Mouse (Mus musculus) layer of hippocampus, postnatal 10 days (tissue): ENCODE data around the gene Card14. TPM values are rescaled to one million over a fixed set of nuclear protein-coding genes. Genes with fewer than 3 reads are reported as not detected.
A peak's percentile ranks its signal among the peaks of the same experiment; 100 is the strongest.

ENCODE experiments used
- DNase-seq, 2 experiments: peaks; one replicate each; pipeline ENCODE4 v3.0.0; 2021; ENCODE audit warnings: low spot score in 2 of 2
- total RNA-seq, 2 experiments: library from RNA; stranded (reverse); gene quantifications; 2 replicates each; pipeline ENCODE4 v1.2.3; 2021

Card14 gene
- total RNA-seq, 2 experiments from 2014 or later, result 0.25 to 0.38 TPM

DNA sequence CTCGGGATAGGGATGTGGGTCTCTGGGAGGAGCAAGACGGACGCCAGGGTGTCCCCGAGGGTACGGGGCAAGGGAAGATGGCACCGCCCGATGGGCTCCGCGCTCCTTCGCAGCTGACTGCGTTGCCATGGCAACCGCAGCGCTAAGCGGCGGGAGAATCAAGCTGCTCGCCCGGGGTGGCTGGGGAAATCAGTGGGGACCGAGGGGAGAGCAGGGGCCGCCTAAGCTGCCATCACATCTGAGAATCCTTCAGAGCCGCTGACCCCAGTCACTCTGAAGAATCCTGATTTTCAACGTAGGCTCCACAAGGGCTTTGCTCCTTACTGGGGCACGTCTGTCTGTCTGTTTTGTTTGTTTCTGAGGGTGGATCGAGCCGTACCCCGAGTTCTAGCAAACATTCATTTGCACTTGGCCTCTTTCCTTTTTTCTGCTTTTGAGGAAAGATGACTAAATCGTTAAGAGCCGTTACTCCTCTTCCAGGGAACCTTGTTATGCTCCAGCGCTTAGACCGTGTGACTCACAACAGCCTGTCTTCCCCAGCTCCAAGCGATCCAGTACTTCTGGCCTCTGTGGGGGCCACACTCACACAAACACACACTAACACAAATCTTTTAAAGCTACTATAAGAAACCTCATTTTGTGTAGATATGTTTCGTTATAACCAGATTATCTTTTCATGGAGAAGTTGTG, 7.2 kb upstream of the Card14 start:
- DNase-seq, result no peak

DNA sequence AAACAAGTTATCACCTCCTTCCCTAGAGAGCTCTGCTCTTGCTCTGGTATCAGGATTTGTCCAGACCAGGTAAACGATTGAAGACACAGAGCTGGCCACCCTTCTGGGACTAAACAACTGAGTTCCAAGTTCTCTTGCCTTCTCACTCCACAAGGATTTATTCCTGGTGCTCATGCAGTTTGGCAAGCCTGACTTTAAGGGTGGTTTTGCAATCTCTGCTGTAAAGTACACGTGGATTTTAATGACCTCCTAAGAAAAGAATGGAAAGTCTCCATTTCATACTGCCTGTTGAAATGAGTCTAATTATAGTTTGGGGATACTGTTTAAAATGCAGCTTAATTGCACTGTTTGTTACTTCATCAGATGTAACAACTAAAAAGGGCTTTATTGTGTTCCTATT, 6.6 kb upstream of the Card14 start:
- no peak for DNase-seq

DNA sequence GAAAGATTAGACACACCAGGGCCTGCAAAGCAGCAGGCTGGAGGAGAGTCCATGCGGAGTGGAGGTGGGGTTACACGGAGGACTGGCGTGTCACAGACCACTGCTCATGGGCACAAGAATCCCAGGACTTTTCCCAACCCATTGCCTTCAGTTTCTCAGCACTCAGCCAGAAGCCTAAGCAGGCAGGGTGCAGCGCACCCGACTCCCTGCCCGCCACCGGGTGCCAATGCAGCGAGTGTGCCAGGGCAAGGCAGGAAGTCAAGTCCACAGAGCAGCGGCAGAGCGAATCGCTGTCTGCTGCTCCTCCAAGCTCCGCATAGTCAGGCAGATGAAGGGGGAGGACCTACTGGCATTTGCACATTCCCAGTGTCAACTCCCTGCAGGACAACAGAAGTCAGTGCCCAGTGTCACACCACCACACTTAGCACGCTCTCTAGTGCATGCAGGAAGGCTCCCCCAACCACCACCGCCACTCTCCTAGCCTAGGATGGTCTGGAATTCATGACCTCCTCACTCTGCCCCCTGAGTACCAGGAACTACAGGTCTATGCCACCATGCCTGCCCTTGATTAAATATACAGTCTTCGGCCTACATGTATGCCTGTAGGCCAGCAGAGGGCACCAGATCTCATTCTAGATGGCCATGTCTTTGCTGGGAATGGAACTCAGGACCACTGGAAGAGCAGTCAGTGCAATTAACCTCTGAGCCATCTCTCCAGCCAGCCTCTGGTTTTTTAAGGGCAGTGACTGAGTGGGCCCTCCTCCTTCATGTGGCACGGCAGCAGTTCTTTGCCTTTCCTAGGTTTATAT, 2.5 kb upstream of the Card14 start:
- peak; percentile 49 to 57 for DNase-seq

- no peak for DNase-seq
These were observed 558 bp upstream of the Card14 start for GRCm38 (mm10) chr11:119306762-119307657.

DNA sequence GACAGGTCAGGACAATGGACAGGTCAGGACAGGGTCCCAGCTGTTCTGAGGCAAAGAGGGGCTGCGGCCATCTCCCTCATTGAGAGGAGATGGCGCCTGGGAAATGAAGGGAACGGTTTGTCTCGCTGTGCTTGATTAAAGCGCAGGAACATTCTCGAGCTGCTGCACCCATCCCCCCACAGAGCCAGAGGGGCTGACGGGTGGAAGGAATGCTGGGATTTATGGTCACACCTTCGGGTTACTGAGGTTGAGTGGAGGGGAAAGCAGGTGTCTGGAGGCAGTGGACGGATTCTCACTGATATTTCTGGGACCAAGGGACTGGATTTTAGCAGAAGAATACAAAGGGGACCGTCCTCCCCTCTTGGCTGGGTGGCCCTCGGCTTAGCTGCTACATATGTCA, 348 bp downstream of the Card14 start:
- DNase-seq, result no peak

- DNase-seq, result no peak
These were observed 3.1 kb downstream of the Card14 start for GRCm38 (mm10) chr11:119310621-119311020.

DNA sequence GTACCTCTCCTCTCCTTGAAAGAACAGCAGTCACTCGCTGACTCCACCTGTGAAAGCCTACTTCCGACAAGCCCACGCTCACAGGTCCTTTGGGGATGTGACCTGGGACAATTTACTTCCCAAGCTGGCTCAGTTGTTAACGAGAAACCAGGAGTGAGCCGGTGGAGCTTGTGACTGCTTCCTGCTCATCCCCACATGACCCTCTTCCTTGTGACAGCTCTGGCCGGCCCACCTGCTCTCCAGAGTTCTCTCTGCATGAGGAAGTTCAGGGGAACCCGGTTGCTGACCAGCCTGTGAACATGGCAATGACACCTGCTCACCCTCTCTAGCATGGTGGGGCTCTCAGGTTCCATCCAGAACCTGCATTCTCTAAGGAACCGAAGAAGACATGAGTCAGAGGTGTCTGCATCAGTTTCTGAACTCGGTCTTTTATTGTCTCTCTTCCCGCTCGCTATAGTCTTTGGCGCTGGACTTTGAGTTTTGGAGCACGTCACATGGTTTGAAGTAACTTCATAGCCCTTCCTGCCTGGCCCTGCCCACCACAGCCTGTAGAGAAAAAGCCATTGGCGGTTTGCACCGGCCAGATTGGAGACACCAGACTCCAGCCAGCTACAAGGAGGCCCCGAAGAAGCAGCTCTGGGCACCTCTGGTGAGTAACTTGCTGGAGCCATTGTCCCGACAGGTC, 6.8 kb downstream of the Card14 start:
- DNase-seq, result no peak

DNA sequence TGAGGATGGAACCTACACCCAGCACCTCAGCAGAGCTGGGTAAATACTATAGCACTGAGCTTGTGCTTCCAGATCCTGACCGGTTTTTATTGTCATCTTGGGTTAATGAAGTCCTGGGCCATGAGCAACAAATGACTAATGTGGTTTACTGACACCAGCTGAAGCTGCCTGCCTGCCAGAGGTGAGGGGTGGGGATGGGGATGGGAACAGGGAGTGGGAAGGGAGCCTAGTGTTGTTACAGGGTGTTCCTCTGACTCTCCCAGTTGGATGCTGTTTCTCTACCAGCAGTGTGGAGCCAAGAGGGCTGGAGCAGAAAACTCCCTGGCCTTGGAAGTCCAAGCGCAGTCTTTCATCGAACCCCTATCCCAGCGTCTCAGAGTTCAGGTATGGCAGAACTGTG, 9.2 kb downstream of the Card14 start:
- no peak for DNase-seq

- DNase-seq, result no peak
These were observed 15.0 kb downstream of the Card14 start for GRCm38 (mm10) chr11:119322521-119322920.

GRCm38 (mm10) chr11:119325068-119325467, 17.5 kb downstream of the Card14 start:
- no peak for DNase-seq

DNA sequence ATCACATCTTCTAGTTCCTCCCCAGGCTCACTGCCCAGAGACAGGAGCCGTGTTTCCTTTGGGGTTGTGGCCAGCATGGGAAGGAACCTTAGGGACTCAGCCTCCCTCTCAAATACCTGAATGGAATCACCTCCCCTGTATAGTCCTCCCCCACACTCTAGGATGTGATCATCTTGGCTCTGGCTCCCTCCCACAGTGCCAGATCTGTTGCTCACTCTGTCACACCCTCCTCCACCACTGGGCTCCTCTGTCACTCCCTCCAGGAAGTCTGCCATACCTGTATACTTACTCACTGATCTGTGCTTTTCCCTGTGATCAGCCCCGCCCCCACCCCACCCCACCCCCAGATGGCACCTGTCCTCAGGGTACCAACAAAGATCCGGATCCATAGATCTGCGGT, 23.0 kb downstream of the Card14 start:
- DNase-seq, result no peak

DNA sequence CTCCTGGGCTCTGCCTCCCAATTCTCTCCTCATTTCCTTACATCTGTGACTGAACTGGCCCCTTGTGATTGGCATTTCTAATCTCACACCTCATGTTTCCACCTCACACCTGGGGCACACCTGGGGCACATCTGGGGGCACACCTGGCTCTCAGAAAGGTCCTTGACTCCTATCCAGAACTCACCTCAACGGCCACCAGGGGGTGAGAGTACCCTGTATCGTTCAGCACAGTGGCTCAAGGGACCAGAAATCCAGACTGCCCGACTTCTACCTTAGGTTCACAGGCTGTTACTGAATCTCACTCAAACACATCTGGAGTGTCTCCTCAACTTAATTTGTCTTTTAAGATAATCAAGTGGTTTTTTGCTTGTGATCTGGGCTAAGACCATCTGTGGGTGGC, 24.4 kb downstream of the Card14 start:
- DNase-seq, result no peak

DNA sequence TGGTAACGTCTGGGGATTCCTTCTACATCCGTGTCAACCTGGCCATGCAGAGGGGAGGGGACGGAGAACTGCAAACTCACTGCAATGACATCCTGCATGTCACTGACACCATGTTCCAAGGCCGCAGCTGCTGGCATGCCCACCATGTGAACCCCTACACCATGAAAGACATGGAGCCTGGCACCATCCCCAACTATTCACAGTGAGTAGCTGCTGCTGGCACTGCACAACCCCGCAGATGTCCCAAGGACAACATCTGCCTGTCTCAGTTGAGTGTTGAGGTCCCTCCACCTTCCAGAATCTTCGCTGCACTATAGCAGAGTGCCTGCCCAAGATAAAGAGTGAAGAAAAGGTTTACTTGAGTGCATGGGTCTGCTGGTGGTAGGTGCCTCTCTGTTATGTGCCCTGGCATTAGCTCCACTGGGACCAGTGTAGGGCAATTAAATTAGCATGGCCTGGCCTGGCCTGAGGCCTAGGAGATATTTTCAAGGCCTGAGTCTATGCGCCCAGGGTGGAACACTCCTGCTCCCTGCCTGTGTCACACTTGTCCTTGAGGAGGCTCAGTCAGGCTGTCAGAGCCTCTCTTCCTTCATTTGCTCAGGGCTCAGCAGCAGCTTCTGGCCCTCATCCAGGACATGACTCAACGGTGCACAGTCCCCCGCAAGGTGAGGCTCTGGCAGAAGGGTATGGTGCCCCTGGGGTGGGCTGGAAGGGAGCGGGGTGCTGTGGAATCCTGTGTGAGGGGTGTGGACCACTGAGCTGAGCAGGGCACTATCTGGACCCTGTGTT, 30.9 kb downstream of the Card14 start:
- no peak for DNase-seq

DNA sequence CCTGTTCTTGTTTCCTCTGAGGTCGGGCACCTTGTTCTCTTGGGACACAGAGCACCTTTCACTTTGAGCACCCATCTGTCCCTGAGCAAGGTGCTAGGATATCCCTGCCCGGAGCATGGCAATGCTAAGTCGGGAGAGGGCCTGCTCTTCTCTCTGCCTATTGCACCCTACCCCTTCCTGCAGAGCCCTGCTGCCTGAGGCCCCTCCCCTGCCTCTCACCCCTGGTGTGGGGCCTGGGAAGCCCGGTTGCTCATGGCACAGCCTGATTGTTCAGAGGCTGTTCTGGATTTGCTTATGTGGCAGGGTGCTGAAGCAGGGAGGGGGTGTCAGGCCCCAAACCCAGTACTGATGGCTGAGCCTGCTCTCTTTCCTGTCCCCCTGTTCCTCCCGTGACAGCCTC, 31.6 kb downstream of the Card14 start:
- no peak for DNase-seq

- DNase-seq, result peak; percentile 68 to 74
These were observed 32.1 kb downstream of the Card14 start for GRCm38 (mm10) chr11:119339637-119340036.

GRCm38 (mm10) chr11:119344178-119344577, 36.6 kb downstream of the Card14 start:
- DNase-seq, result no peak

- DNase-seq, result no peak
These were observed 37.3 kb downstream of the Card14 start for GRCm38 (mm10) chr11:119344865-119345264.

- DNase-seq, result no peak
These were observed 39.6 kb downstream of the Card14 start for GRCm38 (mm10) chr11:119347125-119347524.

DNA sequence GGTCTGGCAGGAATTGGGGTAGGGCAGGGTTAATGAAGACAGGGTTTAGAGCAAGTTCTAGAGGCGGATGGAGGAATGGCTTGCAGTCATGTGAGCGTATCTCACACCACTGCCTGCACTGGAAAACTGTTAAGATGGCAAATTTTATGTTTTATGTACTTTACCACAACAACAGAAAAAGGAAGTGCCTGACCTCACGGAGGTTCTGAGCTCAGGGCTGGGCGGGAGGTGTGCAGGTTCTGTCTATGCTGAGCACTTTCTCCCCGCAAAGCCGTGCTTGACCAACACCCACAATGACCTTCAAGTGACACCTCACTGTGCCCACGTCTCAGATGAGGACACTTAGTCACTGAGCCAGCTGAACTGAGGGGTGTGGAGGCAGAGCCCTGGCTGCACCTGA, 44.5 kb downstream of the Card14 start:
- no peak for DNase-seq

- no peak for DNase-seq
These were observed 46.4 kb downstream of the Card14 start for GRCm38 (mm10) chr11:119353946-119354345.
